Mouse (Mus musculus) spleen, adult 12 weeks (tissue): ENCODE data around the gene Nupl1.

Experiments used
- DNase-seq: peaks from one replicate; pipeline ENCODE4 v3.0.0; 2022; ENCODE audit warnings: low spot score

Nupl1 gene

DNA sequence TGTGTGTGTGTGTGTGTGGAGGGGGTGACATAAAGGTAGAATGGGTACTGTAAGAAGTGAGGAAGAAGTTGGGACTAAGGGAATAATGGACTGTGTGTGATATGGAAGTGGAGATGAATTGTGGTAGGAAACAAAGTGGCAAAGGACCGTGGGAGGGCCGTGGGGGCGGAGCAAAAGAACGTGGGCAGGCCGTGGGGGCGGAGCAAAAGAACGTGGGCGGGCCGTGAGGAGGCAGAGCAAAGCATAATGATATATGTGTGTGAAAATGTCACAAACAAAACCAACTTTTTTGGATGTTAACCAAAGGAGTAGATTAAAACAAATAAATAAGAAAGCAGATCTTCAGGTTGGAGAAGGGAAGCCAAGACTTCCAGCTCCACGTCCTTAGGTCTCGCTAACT is 98.9 kb downstream of the Nupl1 start:
- DNase-seq, result no peak

DNA sequence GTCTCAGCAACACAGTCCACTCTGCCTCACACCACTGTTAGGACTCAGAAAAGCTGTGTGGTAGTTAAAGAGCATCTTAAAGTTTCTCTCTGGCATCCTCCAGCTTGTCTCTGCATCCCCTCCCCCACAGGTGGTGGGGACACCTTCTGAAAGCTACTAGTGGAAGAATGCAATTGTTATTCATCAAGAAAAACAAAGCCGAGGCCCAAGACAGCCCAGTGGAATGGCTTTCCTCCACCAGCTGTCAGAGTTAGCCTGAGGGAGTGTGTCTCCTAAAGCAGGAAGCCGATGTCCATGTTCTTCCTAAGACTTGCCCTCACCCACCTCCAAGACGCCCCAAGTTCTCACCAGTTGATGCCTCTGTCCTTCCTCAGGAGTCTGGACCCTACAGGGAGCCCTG is 102.3 kb downstream of the Nupl1 start:
- no peak for DNase-seq

- DNase-seq, result no peak
These were observed 108.0 kb downstream of the Nupl1 start for GRCm38 (mm10) chr14:60143234-60143633.

DNA sequence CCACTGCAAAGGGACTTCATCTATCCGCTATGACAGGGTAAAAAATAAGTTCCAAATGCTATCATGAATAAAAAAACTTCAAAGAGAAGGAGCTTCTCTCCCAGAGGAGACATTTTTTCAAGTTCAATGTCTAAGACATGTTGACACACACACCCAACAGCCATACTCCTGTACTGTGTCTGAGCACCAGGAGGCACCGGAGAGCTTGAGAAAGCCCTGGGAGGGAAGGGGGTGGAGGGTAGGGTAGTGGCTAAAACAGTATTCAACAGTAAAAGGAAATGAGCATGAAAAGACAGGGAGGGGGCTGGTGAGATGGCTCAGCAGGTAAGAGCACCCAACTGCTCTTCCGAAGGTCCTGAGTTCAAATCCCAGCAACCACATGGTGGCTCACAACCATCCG is 112.9 kb downstream of the Nupl1 start:
- no peak for DNase-seq

DNA sequence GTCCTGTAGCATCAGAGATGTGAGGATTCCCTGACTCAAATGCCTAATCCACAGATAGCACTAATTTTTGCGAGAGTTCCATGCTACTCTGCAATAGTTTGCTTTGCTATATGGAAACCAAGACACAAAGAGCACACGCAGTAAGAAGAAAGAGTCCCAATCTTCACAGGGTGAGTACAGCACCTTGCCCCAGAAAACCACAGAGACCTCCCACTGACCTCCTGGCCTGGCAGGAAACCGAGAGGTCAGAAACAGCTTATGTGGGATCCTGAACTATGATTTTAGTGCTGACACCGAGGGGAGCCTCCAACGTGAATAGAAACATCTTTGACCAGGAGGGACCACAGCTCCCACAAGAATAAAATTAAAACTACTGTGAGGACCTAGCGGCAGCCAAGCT is 113.4 kb downstream of the Nupl1 start:
- DNase-seq, result no peak

DNA sequence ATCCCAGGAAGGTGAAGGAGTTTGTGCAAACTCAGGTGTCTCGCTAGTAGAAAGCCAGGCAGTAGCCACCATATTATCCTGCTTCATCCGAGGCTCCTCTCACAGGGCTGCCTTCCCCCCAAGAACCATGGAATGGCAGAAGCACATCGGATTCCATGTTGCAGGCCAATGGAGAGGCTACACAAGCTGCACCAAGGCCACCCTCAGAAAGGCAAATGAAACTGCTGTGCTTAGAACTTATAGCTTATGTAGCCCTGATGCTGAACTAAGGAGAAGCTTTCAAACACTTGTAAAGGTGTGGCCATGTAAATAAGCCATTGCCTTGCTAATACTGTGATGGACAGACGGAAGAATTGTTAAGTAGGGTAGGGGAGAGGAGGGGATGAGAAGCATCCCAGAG is 115.4 kb downstream of the Nupl1 start:
- no peak for DNase-seq

DNA sequence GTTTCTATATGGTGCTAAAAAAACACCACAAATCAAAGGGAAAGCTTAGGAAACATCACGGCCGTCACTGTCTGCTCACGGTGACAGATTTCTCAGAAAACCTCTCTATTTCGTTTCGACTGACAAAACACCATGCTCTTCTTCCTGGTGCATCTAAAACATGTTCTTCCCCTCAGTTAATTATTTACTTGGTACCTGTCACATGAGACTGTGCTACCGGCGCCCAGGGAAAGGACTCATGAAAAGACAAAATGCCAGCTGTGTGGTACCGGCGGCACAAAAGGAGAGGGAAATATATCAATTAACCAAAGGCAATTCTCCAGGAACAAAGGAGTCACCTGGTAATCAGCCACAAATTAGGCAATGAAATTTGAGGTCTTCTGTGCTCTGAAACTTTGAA is 116.5 kb downstream of the Nupl1 start:
- DNase-seq, result no peak
